Mouse (Mus musculus): Measurements from ENCODE around the gene Hgd. TPM values are rescaled to one million over a fixed set of nuclear protein-coding genes. Genes with fewer than 3 reads are reported as not detected.

Gene Hgd
- polyA plus RNA-seq, 1 experiment = 0.08 TPM

DNA sequence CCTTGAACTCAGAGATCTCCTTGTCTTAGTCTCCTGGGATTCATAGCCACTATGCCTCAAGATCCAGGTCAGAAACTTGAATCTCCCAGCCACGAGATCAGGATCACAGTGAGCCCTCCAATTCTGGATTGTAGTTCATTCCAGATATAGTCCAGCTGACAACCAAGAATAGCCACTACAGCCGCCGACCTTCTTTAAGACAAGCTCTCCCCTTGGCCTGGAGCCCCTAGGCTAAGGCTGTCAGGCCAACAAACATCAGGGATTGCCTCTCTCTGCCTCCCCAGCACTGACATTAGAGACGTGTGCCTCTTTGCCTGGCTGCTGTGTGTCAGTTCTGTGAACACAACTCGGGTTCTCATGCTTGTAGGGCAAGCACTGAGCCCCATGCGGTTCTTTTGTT lies 39.2 kb upstream of the Hgd start:
- H3K4me3 ChIP-seq (ENCODE audit: low read depth, low read length) = peak overlapping the region; percentile 11; the same call in 1 of the 2 replicates
- no peak for TF ChIP-seq CTCF (IDR thresholded peaks at IDR 0.05; ENCODE audit: extremely low read depth, insufficient read length, insufficient replicate concordance, low read depth, low read length)
- no peak for TF ChIP-seq POLR2A (IDR thresholded peaks at IDR 0.05; ENCODE audit: low read depth, low read length)

DNA sequence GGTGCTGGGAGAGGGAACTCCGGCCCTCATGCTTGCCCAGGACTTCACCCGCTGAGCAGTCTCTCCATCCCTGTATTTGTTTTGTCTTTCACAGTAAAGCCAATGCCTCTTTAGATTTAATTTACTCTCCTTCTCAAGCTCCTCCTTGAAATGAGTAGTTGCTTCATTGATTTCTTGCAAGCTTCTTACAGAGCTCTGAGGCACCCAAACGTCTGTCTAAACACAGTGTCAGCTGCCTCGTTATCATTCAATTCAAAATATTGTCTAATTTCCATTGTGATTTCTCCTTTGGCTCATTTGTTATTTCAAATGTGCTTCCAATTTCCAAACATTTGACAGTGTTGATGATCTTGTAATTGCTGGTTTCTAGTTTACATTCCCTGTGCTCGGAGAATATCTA lies 33.6 kb upstream of the Hgd start:
- Histone ChIP-seq H3K27me3 (ENCODE audit: control insufficient read depth, insufficient read depth, low read length) (no peaks in the 10 kb centered on the region), H3K4me1 (ENCODE audit: control insufficient read depth, insufficient read depth, insufficient read length, low read length) (no peaks in the 10 kb centered on the region), H3K36me3 (ENCODE audit: control insufficient read depth, insufficient read depth, low read length) (peaks cover 11% of the 10 kb centered on the region), H3K4me3 (ENCODE audit: low read depth, low read length) (no peak overlapping the region), H3K27ac (ENCODE audit: insufficient read depth, low read depth, low read length) (no peak overlapping the region)
- TF ChIP-seq POLR2A (IDR thresholded peaks at IDR 0.05; ENCODE audit: low read depth, low read length) (no peak), CTCF (IDR thresholded peaks at IDR 0.05; ENCODE audit: extremely low read depth, insufficient read length, insufficient replicate concordance, low read depth, low read length) (no peak)
- WGBS = 75% methylated on average over 5 of the region's 5 CpGs

More for the DNA sequence above, 39.2 kb upstream of the Hgd start:
- Histone ChIP-seq H3K36me3 (ENCODE audit: control insufficient read depth, insufficient read depth, low read length) (peaks cover 8% of the 10 kb centered on the region), H3K27me3 (ENCODE audit: control insufficient read depth, insufficient read depth, low read length) (no peaks in the 10 kb centered on the region), H3K4me1 (ENCODE audit: control insufficient read depth, insufficient read depth, insufficient read length, low read length) (peaks cover 3% of the 10 kb centered on the region), H3K27ac (ENCODE audit: insufficient read depth, low read depth, low read length) (no peak overlapping the region)
- WGBS = 83% methylated on average over 6 of the region's 6 CpGs

DNA sequence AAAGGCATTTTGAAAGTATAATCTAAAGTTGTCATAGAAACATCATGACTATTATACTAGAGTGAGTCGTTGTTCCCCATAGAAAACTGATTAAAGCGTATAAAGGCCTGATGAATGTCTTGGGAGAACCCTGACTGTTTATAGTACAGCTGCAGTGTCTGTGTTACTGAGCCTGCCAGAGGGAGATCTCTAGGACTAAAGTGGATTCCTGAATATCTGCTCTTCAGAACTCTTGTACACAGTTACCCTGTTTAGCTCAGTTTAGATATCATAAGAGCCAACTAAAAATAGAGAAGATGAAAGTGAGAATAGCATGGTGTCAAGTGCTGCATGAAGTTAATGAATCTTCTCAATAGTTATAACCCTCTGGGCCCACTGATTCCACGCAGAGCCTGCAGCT lies 29.7 kb upstream of the Hgd start:
- Histone ChIP-seq H3K36me3 (ENCODE audit: control insufficient read depth, insufficient read depth, low read length) (peaks cover 3% of the 10 kb centered on the region; the same call in 1 of the 2 replicates), H3K27ac (ENCODE audit: insufficient read depth, low read depth, low read length) (no peak overlapping the region), H3K4me3 (ENCODE audit: low read depth, low read length) (no peak overlapping the region), H3K4me1 (ENCODE audit: control insufficient read depth, insufficient read depth, insufficient read length, low read length) (no peaks in the 10 kb centered on the region), H3K27me3 (ENCODE audit: control insufficient read depth, insufficient read depth, low read length) (no peaks in the 10 kb centered on the region)
- 74% methylated on average over 3 of the region's 3 CpGs for WGBS
- no peak for TF ChIP-seq POLR2A (IDR thresholded peaks at IDR 0.05; ENCODE audit: low read depth, low read length)
- TF ChIP-seq CTCF (IDR thresholded peaks at IDR 0.05; ENCODE audit: extremely low read depth, insufficient read length, insufficient replicate concordance, low read depth, low read length) = no peak

DNA sequence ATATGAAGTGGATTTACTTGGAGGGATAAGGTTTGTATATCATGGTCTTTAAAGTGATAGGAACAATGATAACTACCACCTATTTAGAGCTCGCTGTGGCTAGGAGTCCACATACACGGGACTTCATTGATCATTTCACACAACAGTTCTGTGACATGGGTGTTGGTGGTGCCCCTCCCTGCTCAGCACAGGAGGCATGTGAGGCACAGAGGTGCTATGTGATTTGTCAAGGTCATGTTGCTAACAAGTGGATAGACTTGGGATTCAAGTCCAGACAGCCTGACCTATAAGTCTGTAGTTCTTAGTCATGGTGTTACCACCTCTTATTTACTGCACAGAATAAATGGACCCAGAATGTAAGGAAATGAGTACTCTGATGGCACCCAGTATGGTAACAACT lies 29.0 kb upstream of the Hgd start:
- Histone ChIP-seq H3K27ac (ENCODE audit: insufficient read depth, low read depth, low read length) (no peak overlapping the region), H3K27me3 (ENCODE audit: control insufficient read depth, insufficient read depth, low read length) (no peaks in the 10 kb centered on the region), H3K4me3 (ENCODE audit: low read depth, low read length) (no peak overlapping the region), H3K36me3 (ENCODE audit: control insufficient read depth, insufficient read depth, low read length) (peaks cover 3% of the 10 kb centered on the region; the same call in 1 of the 2 replicates), H3K4me1 (ENCODE audit: control insufficient read depth, insufficient read depth, insufficient read length, low read length) (no peaks in the 10 kb centered on the region)
- TF ChIP-seq CTCF (IDR thresholded peaks at IDR 0.05; ENCODE audit: extremely low read depth, insufficient read length, insufficient replicate concordance, low read depth, low read length) = no peak
- no peak for TF ChIP-seq POLR2A (IDR thresholded peaks at IDR 0.05; ENCODE audit: low read depth, low read length)
- 87% methylated on average over 2 of the region's 2 CpGs for WGBS

DNA sequence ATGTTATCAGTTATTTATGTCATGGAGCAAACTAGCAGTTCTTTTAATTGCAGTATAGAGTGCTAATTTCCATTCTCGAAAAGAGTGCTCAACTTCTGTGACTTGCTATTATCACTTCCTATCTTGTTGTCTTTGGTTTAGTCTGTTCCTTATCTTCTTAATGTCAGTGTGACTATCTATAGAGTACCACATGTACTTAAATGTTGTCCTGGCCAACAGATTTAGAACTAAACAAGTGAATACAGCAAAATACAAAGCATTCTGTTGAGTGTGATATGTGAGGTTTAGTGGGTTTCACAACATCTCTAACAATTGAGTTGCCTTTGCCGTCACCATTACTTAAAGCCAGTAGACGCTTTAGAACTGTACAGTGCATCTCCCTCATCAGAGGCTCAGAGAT lies 27.1 kb upstream of the Hgd start:
- Histone ChIP-seq H3K4me1 (ENCODE audit: control insufficient read depth, insufficient read depth, insufficient read length, low read length) (no peaks in the 10 kb centered on the region), H3K4me3 (ENCODE audit: low read depth, low read length) (no peak overlapping the region), H3K27me3 (ENCODE audit: control insufficient read depth, insufficient read depth, low read length) (no peaks in the 10 kb centered on the region), H3K36me3 (ENCODE audit: control insufficient read depth, insufficient read depth, low read length) (peaks cover 14% of the 10 kb centered on the region), H3K27ac (ENCODE audit: insufficient read depth, low read depth, low read length) (no peak overlapping the region)
- 93% methylated on average over 3 of the region's 3 CpGs for WGBS
- TF ChIP-seq POLR2A (IDR thresholded peaks at IDR 0.05; ENCODE audit: low read depth, low read length) = no peak

DNA sequence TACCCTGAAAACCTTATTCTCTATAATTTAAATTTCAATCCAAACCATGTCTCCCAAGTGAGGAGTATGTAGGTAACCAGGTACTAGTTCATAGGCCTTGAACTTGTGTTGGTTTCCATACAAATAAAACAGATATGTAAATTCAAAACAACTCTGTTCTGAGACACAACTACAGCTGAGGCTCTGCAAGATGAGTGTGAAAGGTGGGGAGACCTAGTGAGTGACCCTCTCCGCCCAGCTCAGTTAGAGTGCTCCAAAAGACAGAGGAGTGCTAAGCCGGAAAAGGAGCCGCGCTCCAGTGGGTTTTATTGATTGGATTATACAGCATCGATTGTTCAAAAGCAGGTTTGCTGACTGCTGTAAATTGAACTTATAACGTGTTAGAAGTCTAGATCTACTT lies 17.5 kb upstream of the Hgd start:
- Histone ChIP-seq H3K4me3 (ENCODE audit: low read depth, low read length) (no peak overlapping the region), H3K27ac (ENCODE audit: insufficient read depth, low read depth, low read length) (no peak overlapping the region), H3K27me3 (ENCODE audit: control insufficient read depth, insufficient read depth, low read length) (no peaks in the 10 kb centered on the region), H3K36me3 (ENCODE audit: control insufficient read depth, insufficient read depth, low read length) (peaks cover 26% of the 10 kb centered on the region), H3K4me1 (ENCODE audit: control insufficient read depth, insufficient read depth, insufficient read length, low read length) (no peaks in the 10 kb centered on the region)
- WGBS = 88% methylated on average over 6 of the region's 6 CpGs
- no peak for TF ChIP-seq POLR2A (IDR thresholded peaks at IDR 0.05; ENCODE audit: low read depth, low read length)
- no peak for TF ChIP-seq CTCF (IDR thresholded peaks at IDR 0.05; ENCODE audit: extremely low read depth, insufficient read length, insufficient replicate concordance, low read depth, low read length)

DNA sequence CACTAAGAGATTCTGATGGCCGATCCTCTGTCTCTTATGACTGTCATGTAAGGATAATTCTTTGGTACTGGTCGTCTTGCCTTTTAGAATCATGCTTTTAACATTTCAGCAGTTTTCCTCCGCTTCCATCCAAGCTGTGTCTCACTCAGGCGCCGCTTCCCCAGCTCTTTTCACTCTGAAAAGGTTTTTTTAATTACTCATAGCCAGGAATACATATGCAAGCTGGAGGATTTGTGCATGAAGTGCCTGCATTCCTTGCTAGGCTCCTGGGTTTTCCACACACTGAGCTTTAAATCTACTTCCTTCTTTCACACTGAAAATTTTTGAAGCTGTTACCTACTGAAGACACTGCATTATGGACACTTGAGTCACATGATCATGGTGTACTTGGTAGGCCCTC lies 17.0 kb upstream of the Hgd start:
- Histone ChIP-seq H3K36me3 (ENCODE audit: control insufficient read depth, insufficient read depth, low read length) (peaks cover 22% of the 10 kb centered on the region), H3K4me1 (ENCODE audit: control insufficient read depth, insufficient read depth, insufficient read length, low read length) (no peaks in the 10 kb centered on the region), H3K27ac (ENCODE audit: insufficient read depth, low read depth, low read length) (no peak overlapping the region), H3K4me3 (ENCODE audit: low read depth, low read length) (no peak overlapping the region), H3K27me3 (ENCODE audit: control insufficient read depth, insufficient read depth, low read length) (no peaks in the 10 kb centered on the region)
- 94% methylated on average over 5 of the region's 5 CpGs for WGBS
- no peak for TF ChIP-seq POLR2A (IDR thresholded peaks at IDR 0.05; ENCODE audit: low read depth, low read length)
- no peak for TF ChIP-seq CTCF (IDR thresholded peaks at IDR 0.05; ENCODE audit: extremely low read depth, insufficient read length, insufficient replicate concordance, low read depth, low read length)

DNA sequence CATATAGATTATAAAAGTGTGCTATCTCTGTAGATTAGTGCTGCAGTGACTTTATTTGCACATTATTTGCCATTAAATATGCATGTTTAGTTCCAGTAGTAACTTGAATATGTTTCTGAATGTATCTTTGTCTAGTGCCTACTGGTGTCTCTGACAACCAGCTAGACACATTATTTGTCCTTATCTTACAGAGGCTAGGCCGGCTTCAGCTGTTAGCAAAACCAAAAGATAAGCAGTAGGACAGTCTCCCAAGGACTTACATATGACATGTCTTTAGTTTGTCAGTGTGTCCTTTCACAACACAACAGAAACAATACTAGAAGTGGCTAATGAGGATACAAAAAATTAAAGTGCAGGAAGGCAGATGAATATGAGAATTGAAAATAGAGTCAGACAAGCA lies 14.8 kb upstream of the Hgd start:
- Histone ChIP-seq H3K27me3 (ENCODE audit: control insufficient read depth, insufficient read depth, low read length) (no peaks in the 10 kb centered on the region), H3K36me3 (ENCODE audit: control insufficient read depth, insufficient read depth, low read length) (peaks cover 16% of the 10 kb centered on the region; the same call in 1 of the 2 replicates), H3K4me3 (ENCODE audit: low read depth, low read length) (no peak overlapping the region), H3K27ac (ENCODE audit: insufficient read depth, low read depth, low read length) (no peak overlapping the region), H3K4me1 (ENCODE audit: control insufficient read depth, insufficient read depth, insufficient read length, low read length) (no peaks in the 10 kb centered on the region)
- TF ChIP-seq POLR2A (IDR thresholded peaks at IDR 0.05; ENCODE audit: low read depth, low read length) (no peak), CTCF (IDR thresholded peaks at IDR 0.05; ENCODE audit: extremely low read depth, insufficient read length, insufficient replicate concordance, low read depth, low read length) (no peak)
- 61% methylated on average over 1 of the region's 1 CpGs for WGBS

Measured in small intestine, adult 2 months (tissue).